12 mouse cellular contexts compared by ENCODE assay signal in genomic region chr5:149062833-149063232, GRCm38 (mm10).
A peak's percentile ranks its signal among the peaks of the same experiment; 100 is the strongest.
DNase-seq lines count a peak whose midpoint lies in the region; ATAC-seq and TF ChIP-seq lines count a peak whose summit lies in the region.
"Had no signal": no experiment of that assay in that cellular context is flagged by ENCODE, and none has a peak within 500 bp of the region (broad histone marks: within the 10 kb centered on the region; RNA-seq: fewer than 3 reads in every experiment).

No protein-coding gene starts in this region.

- no peak for ATAC-seq in liver, embryonic 14.5 days (ENCODE audit: insufficient read depth)
- ATAC-seq in liver, embryonic 11.5 days (replicated peaks; ENCODE audit: low FRiP score) = no peak
- ATAC-seq: intestine, embryonic 16.5 days had no signal

- no peak overlapping the region for H3K4me2 ChIP-seq in liver, embryonic 14.5 days (ENCODE audit: low read depth)
- no peak overlapping the region for H3K4me2 ChIP-seq in liver, embryonic 11.5 days

- H3K27ac ChIP-seq in heart, embryonic 10.5 days = no peak overlapping the region
- no peak overlapping the region for H3K27ac ChIP-seq in liver, embryonic 14.5 days
- no peak overlapping the region for H3K27ac ChIP-seq in liver, embryonic 11.5 days (ENCODE audit: low read depth, low read length)
- H3K27ac ChIP-seq: forebrain, embryonic 10.5 days had no signal

- H3K4me1 ChIP-seq in heart, embryonic 10.5 days = peaks cover 15% of the 10 kb centered on the region
- H3K4me1 ChIP-seq in liver, embryonic 14.5 days (replicated peaks; ENCODE audit: control insufficient read depth in 2 of 2, insufficient read depth in 2 of 2, low read length in 1 of 2) = peaks cover 0 to 3% of the 10 kb centered on the region in 2 experiments; a peak in 1 of 4 replicates
- peaks cover 3% of the 10 kb centered on the region; the same call in 1 of the 2 replicates for H3K4me1 ChIP-seq in liver, embryonic 11.5 days (replicated peaks; ENCODE audit: control insufficient read depth, insufficient read depth, low read length)
- H3K4me1 ChIP-seq: forebrain, embryonic 10.5 days had no signal

- H3K4me3 ChIP-seq in heart, embryonic 10.5 days = no peak overlapping the region
- no peak overlapping the region for H3K4me3 ChIP-seq in liver, embryonic 14.5 days (ENCODE audit: insufficient read depth in 1 of 2, low read depth in 2 of 2, low read length in 2 of 2)
- H3K4me3 ChIP-seq in liver, embryonic 11.5 days (ENCODE audit: low read depth, low read length) = no peak overlapping the region
- H3K4me3 ChIP-seq: forebrain, embryonic 10.5 days; myocyte had no signal

- no peaks in the 10 kb centered on the region for H3K36me3 ChIP-seq in heart, embryonic 10.5 days
- H3K36me3 ChIP-seq in liver, embryonic 14.5 days (replicated peaks; ENCODE audit: control insufficient read depth, insufficient read depth, low read depth) = no peaks in the 10 kb centered on the region
- H3K36me3 ChIP-seq in liver, embryonic 11.5 days (ENCODE audit: control insufficient read depth, insufficient read depth, low read length) = no peaks in the 10 kb centered on the region
- H3K36me3 ChIP-seq: forebrain, embryonic 10.5 days had no signal

- no peak for TF ChIP-seq EP300 in liver, embryonic 14.5 days (IDR thresholded peaks at IDR 0.05; ENCODE audit: low read depth)

- H3K9me3 ChIP-seq in heart, embryonic 10.5 days = no peaks in the 10 kb centered on the region
- no peaks in the 10 kb centered on the region for H3K9me3 ChIP-seq in liver, embryonic 14.5 days (ENCODE audit: control insufficient read depth, low read length)
- H3K9me3 ChIP-seq in liver, embryonic 11.5 days (ENCODE audit: control insufficient read depth, low read length) = no peaks in the 10 kb centered on the region
- H3K9me3 ChIP-seq: forebrain, embryonic 10.5 days had no signal

- WGBS in heart, embryonic 10.5 days = 82% methylated on average over 1 of the region's 1 CpGs
- WGBS in liver, embryonic 14.5 days (ENCODE audit: insufficient replicate concordance) = 79% methylated on average over 1 of the region's 1 CpGs
- WGBS in liver, embryonic 11.5 days = 89% methylated on average over 1 of the region's 1 CpGs

- DNase-seq in heart, adult 11 months = peak; percentile 76
- DNase-seq in heart, embryonic 10.5 days (ENCODE audit: low spot score) = no peak
- no peak for DNase-seq in liver, embryonic 14.5 days (ENCODE audit: low read depth in 3 of 3, low spot score in 3 of 3)
- no peak for DNase-seq in liver, embryonic 11.5 days (ENCODE audit: low spot score)
- DNase-seq in Muller cell, postnatal 12 days (ENCODE audit: inconsistent ontology term) = peak; percentile 17
- DNase-seq in kidney, postnatal 10 days = peak; percentile 32
- DNase-seq in T-cell, adult 2 months (ENCODE audit: low spot score) = no peak
- no peak for DNase-seq in right cerebral cortex, postnatal 36 days (ENCODE audit: low spot score in 2 of 2)
- DNase-seq: embryo, embryonic 11 days had no signal

- H3K27me3 ChIP-seq in heart, embryonic 10.5 days (ENCODE audit: insufficient read depth, poor library complexity, severe bottlenecking) = no peaks in the 10 kb centered on the region
- H3K27me3 ChIP-seq in liver, embryonic 14.5 days (ENCODE audit: control insufficient read depth, insufficient read depth, low read length) = no peaks in the 10 kb centered on the region
- no peaks in the 10 kb centered on the region for H3K27me3 ChIP-seq in liver, embryonic 11.5 days (replicated peaks; ENCODE audit: control insufficient read depth, insufficient read depth, low read length)

- peak; percentile 25; the same call in 1 of the 2 replicates for TF ChIP-seq CTCF in liver, embryonic 14.5 days (IDR thresholded peaks at IDR 0.05; ENCODE audit: low read depth)

- no peak overlapping the region for H3K9ac ChIP-seq in liver, embryonic 14.5 days (replicated peaks)
- H3K9ac ChIP-seq in liver, embryonic 11.5 days (ENCODE audit: low read depth, low read length) = no peak overlapping the region

Comparison
In these comparisons a context has a peak if more than half of its experiments do, and no peak if none do; other contexts are left out.
1. DNase-seq: peak in heart, adult 11 months (single experiment), Muller cell, postnatal 12 days (single experiment) and kidney, postnatal 10 days (single experiment); none in heart, embryonic 10.5 days (single experiment), liver, embryonic 14.5 days (0 of 3), liver, embryonic 11.5 days (single experiment), T-cell, adult 2 months (single experiment) and right cerebral cortex, postnatal 36 days (0 of 2).